Mouse (Mus musculus) midbrain, embryonic 11.5 days (tissue): Measurements from ENCODE around the gene Ptgfrn. TPM values are rescaled to one million over a fixed set of nuclear protein-coding genes. Genes with fewer than 3 reads are reported as not detected.
A peak's percentile ranks its signal among the peaks of the same experiment; 100 is the strongest.

Source experiments
- ATAC-seq: fragments of 200-750 bp; cut with Nextera tagmentation; 2 replicates; pipeline ENCODE4 v1.8.0; 2017; ENCODE audit warnings: moderate TSS enrichment, moderate library complexity; ENCODE audit not compliant: low FRiP score
- DNase-seq: peaks from one replicate; pipeline ENCODE4 v3.0.0; 2015; ENCODE audit warnings: low spot score; ENCODE audit errors: missing footprints
- H3K27ac ChIP-seq: fragments of 300-500 bp; sonication (generic); 2 replicates; pipeline ENCODE4 v1.5.1; 2014; ENCODE audit warnings: low read depth, low read length
- H3K27me3 ChIP-seq: fragments of 300-500 bp; sonication (generic); 2 replicates; pipeline ENCODE4 v1.6.1; 2014; ENCODE audit warnings: mild to moderate bottlenecking, low read length, moderate library complexity, mixed read lengths; ENCODE audit not compliant: control insufficient read depth, insufficient read depth
- H3K36me3 ChIP-seq: fragments of 300-500 bp; sonication (generic); 2 replicates; pipeline ENCODE4 v1.6.1; 2014; ENCODE audit warnings: mild to moderate bottlenecking, low read length, moderate library complexity, mixed read lengths; ENCODE audit not compliant: control insufficient read depth, insufficient read depth
- H3K4me1 ChIP-seq: fragments of 300-500 bp; sonication (generic); 2 replicates; pipeline ENCODE4 v1.6.1; 2014; ENCODE audit warnings: low read length; ENCODE audit not compliant: control insufficient read depth, insufficient read depth
- H3K4me2 ChIP-seq: fragments of 300-500 bp; sonication (generic); 2 replicates; pipeline ENCODE4 v1.6.1; 2014; ENCODE audit warnings: mild to moderate bottlenecking, moderate library complexity
- H3K4me3 ChIP-seq: fragments of 300-500 bp; sonication (generic); 2 replicates; pipeline ENCODE4 v1.5.1; 2014; ENCODE audit warnings: low read depth, low read length
- H3K9ac ChIP-seq: fragments of 300-500 bp; sonication (generic); 2 replicates; pipeline ENCODE4 v1.6.1; 2014; ENCODE audit warnings: low read length
- H3K9me3 ChIP-seq: fragments of 300-500 bp; sonication (generic); 2 replicates; pipeline ENCODE4 v1.6.1; 2016; ENCODE audit warnings: low read length; ENCODE audit not compliant: control insufficient read depth
- WGBS: fragments of 180-500 bp; shearing (Covaris S2); extraction: QIAGEN DNeasy Blood & Tissue Kit; methylation state at CpG from one replicate; pipeline ENCODE4 v1.1.7; 2014; 5-methylcytosine and 5-hydroxymethylcytosine counted together
- polyA plus RNA-seq: library from polyadenylated mRNA; unstranded; fragments of >200 nt; fragmentation: Nextera tagmentation; extraction: Ambion mirVana; gene quantifications from 2 replicates; pipeline ENCODE4 v1.2.1, GENCODE M21; 2014

The Ptgfrn gene
- polyA plus RNA-seq, 1 experiment from 2014 or later = 2.3 TPM

DNA sequence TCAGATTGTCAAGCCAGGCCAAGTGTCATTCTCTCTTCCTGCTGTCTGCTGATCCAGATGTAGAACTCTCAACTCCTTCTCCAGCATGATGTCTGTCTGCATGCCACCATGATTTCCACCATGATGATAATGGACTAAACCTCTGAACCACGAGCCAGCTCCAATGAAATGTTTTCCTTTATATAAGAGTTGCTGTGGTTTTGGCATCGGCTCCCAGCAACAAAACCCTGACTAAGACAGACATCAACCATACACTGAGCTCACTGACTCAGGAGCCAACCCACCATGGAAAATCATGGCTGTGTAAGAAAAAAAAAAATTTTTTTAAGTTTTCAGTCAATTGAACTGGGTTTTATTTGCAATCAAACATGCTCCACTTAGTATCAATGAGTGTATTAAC, 17.7 kb upstream of the Ptgfrn start:
- Histone ChIP-seq H3K9me3 (no peaks in the 10 kb centered on the region), H3K36me3 (no peaks in the 10 kb centered on the region), H3K4me3 (no peak overlapping the region), H3K27ac (no peak overlapping the region), H3K4me2 (no peak overlapping the region), H3K4me1 (peaks cover 4% of the 10 kb centered on the region), H3K27me3 (no peaks in the 10 kb centered on the region), H3K9ac (no peak overlapping the region)
- ATAC-seq (no peak), DNase-seq (peak; percentile 6)
- WGBS = 89% methylated on average over 2 of the region's 2 CpGs

DNA sequence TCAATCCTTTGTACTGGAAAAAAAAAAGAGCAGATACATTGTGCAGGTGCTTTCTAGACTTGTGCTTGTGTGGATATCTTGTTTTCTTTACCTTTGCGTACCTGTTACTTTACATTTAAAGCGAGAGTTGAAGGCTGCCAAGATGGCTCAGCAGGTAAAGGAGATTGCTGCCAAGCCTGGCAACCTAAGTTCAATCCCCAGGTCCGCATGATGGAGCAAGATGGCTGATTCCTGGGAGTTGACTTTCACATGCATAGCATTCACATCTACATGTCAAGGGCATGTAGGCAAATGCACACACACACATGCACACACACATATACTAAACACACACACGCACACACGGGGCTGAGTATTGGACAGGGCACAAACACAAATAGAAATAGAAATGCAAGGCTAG, 14.6 kb upstream of the Ptgfrn start:
- no peak overlapping the region for H3K4me2 ChIP-seq
- H3K9ac ChIP-seq = no peak overlapping the region
- DNase-seq (peak; percentile 69), ATAC-seq (no peak)
- no peaks in the 10 kb centered on the region for H3K9me3 ChIP-seq
- H3K27me3 ChIP-seq = no peaks in the 10 kb centered on the region
- no peaks in the 10 kb centered on the region for H3K36me3 ChIP-seq
- no peak overlapping the region for H3K27ac ChIP-seq
- no peak overlapping the region for H3K4me3 ChIP-seq
- no peaks in the 10 kb centered on the region for H3K4me1 ChIP-seq
- WGBS = 92% methylated on average over 5 of the region's 5 CpGs

DNA sequence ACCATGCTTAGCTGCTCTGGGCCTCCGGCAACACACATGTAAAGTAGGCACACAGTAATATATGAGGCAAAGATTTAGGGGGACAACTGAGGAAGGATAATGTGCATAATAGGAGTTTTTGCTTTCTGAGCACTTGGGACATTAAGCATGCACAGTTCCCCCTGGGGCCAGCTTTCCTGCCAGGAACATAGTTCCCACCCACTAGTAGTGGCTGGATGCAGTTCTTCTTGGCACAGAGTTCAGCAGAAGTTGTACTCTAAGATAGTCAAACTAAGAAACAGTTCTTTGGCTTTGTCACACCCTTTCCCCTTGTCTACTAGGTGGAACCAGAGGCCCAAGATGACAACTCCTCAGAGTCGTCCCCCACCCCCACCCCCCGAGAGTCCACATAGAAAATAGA, 12.4 kb upstream of the Ptgfrn start:
- H3K4me2 ChIP-seq = no peak overlapping the region

DNA sequence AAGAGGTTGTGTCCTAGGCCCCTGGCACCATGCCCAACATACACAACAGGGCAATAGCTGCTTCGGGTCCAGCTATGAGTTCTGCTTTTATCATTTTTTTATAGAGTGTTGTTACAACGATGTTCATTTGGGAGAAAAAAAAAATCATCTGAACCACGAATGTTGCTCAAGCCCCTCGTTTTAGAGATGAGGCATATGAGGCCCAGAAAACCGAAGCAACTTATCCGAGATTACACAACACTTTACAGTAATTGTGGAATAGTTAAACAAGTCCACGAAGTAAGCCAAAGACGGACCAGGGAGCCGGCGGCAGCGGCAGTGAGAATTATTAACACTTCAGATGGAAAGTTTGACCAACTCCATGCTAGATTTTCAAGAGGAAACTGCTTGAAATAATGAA, 7.7 kb upstream of the Ptgfrn start:
- ATAC-seq (no peak), DNase-seq (peak; percentile 26)
- H3K4me3 ChIP-seq = no peak overlapping the region
- no peaks in the 10 kb centered on the region for H3K4me1 ChIP-seq
- H3K36me3 ChIP-seq = no peaks in the 10 kb centered on the region
- H3K27me3 ChIP-seq = no peaks in the 10 kb centered on the region
- no peak overlapping the region for H3K27ac ChIP-seq
- no peaks in the 10 kb centered on the region for H3K9me3 ChIP-seq
- no peak overlapping the region for H3K4me2 ChIP-seq
- 95% methylated on average over 11 of the region's 11 CpGs for WGBS
- no peak overlapping the region for H3K9ac ChIP-seq

More for the DNA sequence above, 12.4 kb upstream of the Ptgfrn start:
- Histone ChIP-seq H3K27me3 (no peaks in the 10 kb centered on the region), H3K4me1 (no peaks in the 10 kb centered on the region), H3K36me3 (no peaks in the 10 kb centered on the region), H3K9me3 (no peaks in the 10 kb centered on the region), H3K27ac (no peak overlapping the region), H3K9ac (no peak overlapping the region), H3K4me3 (no peak overlapping the region)
- WGBS = 91% methylated on average over 3 of the region's 3 CpGs
- no peak for ATAC-seq
- no peak for DNase-seq

DNA sequence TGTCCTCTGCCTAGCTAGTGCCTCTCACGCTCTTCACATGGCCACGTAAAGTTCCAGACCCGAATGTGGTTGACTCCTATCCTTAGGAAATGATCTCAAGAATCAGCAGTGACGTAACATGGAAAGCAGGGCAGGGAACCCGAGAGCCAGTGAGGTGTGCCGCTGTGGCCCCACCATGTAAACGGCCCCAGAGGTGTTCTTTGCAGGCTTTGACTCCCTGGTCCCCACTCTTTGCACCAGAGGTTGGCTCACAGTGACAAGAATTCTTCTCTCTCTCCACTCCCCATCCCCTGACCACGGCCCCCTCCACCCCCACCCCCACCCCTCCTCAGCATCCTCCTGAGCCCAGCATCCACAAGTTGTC, 7.3 kb upstream of the Ptgfrn start:
- H3K4me2 ChIP-seq = no peak overlapping the region
- no peaks in the 10 kb centered on the region for H3K27me3 ChIP-seq
- ATAC-seq (peak; percentile 11; the same call in 1 of the 2 replicates), DNase-seq (peak; percentile 59)
- no peaks in the 10 kb centered on the region for H3K9me3 ChIP-seq
- H3K4me3 ChIP-seq = no peak overlapping the region
- WGBS = 93% methylated on average over 8 of the region's 8 CpGs
- H3K36me3 ChIP-seq = no peaks in the 10 kb centered on the region
- H3K9ac ChIP-seq = no peak overlapping the region
- no peak overlapping the region for H3K27ac ChIP-seq
- H3K4me1 ChIP-seq = no peaks in the 10 kb centered on the region

DNA sequence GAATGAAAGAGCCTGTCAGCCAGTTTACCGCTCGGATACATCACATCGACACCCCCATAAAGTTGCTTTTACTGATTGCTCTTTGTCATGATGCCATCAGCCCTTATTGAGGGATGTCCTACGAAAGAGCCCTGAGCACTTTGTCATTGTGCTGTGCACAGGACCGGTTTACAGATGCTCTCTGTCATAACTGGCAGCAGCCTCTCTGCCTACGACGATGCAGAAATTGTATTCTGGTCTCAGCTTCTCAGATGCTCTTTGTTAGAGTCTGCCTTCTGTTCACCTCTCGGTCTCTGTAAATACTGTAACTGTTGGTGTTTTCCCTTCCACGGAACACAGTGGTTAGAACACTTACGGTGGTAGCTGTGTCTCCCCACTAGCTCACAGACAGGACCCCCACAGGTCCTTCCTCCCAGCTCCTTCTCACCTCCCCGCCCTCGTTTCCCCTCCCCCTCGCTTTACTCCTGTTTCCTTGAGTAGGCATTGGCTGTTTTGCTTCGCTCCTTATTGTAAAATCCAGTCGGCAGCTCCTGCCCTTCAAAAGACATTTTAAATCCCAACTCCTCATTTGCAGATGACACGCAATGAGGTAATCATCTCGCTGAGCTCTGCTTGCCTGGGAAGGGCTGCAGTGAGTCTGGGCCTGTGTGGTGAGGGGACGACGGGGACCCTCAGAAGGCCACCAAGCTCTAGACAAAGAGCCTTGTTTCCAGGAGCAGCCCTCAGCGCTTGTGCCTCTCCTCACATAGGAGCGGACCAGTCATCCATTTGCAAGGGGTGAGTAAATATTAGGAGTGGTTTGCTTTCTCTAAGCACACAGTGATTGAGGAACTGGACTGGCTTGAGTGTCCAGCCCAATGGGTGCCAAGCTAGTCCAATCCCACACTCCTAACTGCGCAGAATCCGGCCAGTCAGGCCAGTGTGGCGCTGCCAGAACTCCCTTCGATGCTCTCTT, 6.6 kb upstream of the Ptgfrn start:
- no peak overlapping the region for H3K9ac ChIP-seq
- DNase-seq = no peak

DNA sequence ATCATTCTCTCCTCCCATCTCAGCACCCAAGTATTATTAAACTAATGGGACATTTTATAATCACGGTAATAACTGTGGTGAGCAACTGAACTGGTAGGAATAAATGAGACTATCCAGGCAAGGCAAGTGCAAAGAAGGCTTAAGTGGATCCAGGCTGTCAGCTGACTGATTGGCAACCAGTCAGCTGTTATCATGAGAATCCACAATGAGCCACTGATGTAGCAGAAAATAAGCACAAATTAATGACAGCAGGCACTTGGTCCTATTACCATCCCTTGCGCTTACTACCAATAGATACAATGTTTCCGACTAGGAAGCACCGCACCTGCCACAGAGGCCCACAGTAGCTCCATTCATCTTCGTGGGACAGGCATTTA, 2.4 kb upstream of the Ptgfrn start:
- Histone ChIP-seq H3K9me3 (no peaks in the 10 kb centered on the region), H3K4me3 (no peak overlapping the region), H3K9ac (no peak overlapping the region), H3K27me3 (no peaks in the 10 kb centered on the region), H3K27ac (no peak overlapping the region), H3K4me2 (no peak overlapping the region), H3K36me3 (no peaks in the 10 kb centered on the region), H3K4me1 (peaks cover 15% of the 10 kb centered on the region)
- no peak for ATAC-seq
- 92% methylated on average over 5 of the region's 5 CpGs for WGBS
- DNase-seq = no peak

More for the DNA sequence above, 6.6 kb upstream of the Ptgfrn start:
- Histone ChIP-seq H3K4me1 (no peaks in the 10 kb centered on the region), H3K27ac (no peak overlapping the region), H3K36me3 (no peaks in the 10 kb centered on the region), H3K27me3 (no peaks in the 10 kb centered on the region), H3K4me3 (no peak overlapping the region), H3K9me3 (no peaks in the 10 kb centered on the region), H3K4me2 (no peak overlapping the region)
- peak; percentile 30; the same call in 1 of the 2 replicates for ATAC-seq
- WGBS = 64% methylated on average over 25 of the region's 25 CpGs

DNA sequence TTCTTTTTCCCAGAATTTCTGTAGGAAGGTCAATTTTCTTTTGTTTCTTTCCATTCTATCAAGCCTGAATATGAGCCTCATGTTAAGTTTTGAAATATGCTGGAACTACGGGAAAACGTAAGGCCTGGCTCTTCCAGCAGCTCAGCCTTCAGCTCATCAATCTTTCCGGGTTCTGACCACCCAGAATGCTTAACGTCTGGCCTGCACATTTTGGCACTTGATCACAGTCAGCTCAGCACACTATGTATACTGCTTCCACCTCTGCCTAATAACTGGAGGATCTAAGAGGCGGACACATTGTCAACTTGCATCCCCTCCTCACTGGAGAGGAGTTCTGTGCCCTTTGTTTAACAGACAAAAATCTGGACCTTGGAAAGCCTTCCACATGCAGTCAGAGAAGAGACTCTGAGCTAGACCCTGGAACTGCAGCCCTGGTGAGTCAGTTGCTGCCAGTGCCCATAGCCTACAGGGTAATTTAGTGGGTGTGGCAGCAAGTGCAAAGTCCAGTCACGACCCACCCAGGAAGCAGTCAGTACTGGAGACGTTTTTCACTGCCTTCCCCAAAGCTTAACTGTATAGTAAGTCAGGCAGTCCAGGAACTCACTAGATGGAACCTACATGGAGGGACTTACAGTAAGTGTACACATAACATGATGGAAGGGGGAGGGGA, 1.9 kb upstream of the Ptgfrn start:
- H3K9ac ChIP-seq = no peak overlapping the region
- no peak overlapping the region for H3K4me2 ChIP-seq
- no peak overlapping the region for H3K27ac ChIP-seq
- H3K4me3 ChIP-seq = no peak overlapping the region
- no peaks in the 10 kb centered on the region for H3K9me3 ChIP-seq
- DNase-seq = no peak
- no peaks in the 10 kb centered on the region for H3K36me3 ChIP-seq
- H3K4me1 ChIP-seq = peaks cover 15% of the 10 kb centered on the region
- 67% methylated on average over 7 of the region's 7 CpGs for WGBS
- ATAC-seq = no peak
- no peaks in the 10 kb centered on the region for H3K27me3 ChIP-seq

DNA sequence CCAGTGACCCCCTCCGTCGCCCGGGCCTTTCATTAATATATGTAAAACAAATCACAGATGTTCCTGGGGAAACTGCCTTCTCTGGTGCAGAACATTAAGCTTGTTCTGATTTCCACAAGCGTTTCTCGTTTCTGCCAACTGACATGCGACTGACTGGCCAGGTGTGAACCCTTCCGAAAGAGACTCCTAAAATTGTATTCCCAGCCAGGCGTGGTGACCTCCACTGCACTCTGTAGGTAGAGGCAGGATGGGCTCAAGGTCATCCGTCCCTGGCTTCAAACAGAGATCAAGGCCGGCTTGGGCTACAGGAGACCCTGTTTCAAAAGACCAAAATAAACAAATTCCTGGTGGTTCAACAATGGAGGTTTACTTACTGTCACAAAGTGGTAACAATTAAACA, 1.2 kb upstream of the Ptgfrn start:
- 55% methylated on average over 10 of the region's 10 CpGs for WGBS
- H3K4me2 ChIP-seq = no peak overlapping the region
- H3K4me3 ChIP-seq = no peak overlapping the region
- no peaks in the 10 kb centered on the region for H3K36me3 ChIP-seq
- peaks cover 15% of the 10 kb centered on the region for H3K4me1 ChIP-seq
- no peaks in the 10 kb centered on the region for H3K27me3 ChIP-seq
- DNase-seq (no peak), ATAC-seq (no peak)
- H3K9ac ChIP-seq = no peak overlapping the region
- no peak overlapping the region for H3K27ac ChIP-seq
- no peaks in the 10 kb centered on the region for H3K9me3 ChIP-seq
